Mouse (Mus musculus) liver, embryonic 14.5 days (tissue): Measurements from ENCODE around the gene Slc5a10.

Experiments used
- CTCF ChIP-seq: IDR thresholded peaks from 2 replicates; pipeline ENCODE4 v1.5.1; 2016; ENCODE audit warnings: antibody characterized with exemption, low read depth, control low read depth
- EP300 ChIP-seq: IDR thresholded peaks from 2 replicates; pipeline ENCODE4 v1.6.1; 2016; ENCODE audit warnings: antibody characterized with exemption, low read depth

GRCm38 (mm10) chr11:61713157-61713855, 7.3 kb downstream of the Slc5a10 start:
- TF ChIP-seq CTCF: no peak
- no peak for TF ChIP-seq EP300
